Comparison of ENCODE assay signal across 26 mouse cellular contexts in the genomic region with DNA sequence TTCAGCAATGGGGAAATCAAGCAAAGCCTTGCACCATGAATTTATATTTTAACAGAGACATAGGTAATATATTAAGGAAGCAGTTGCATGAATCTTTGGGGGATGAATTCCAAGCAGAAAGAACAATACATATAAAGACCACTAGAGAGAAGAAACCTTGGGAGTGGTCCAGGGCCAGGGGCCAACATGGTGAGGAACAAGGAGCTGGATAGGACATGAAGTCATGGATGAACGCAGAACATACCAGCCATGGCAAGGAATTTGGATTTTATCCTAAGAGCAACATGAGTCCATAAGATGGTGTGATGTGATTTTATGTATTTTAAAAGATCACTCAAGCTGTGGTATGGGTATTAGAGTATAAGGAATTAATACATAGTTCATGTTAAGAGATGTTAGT.
"Had no signal": no experiment of that assay in that cellular context is flagged by ENCODE, and none has a peak within 500 bp of the region (broad histone marks: within the 10 kb centered on the region; RNA-seq: fewer than 3 reads in every experiment).

No protein-coding gene starts in this region.

- H3K9me3 ChIP-seq: heart, embryonic 10.5 days; hindbrain, embryonic 13.5 days; hindbrain, embryonic 15.5 days; kidney, embryonic 15.5 days; liver, embryonic 13.5 days; liver, embryonic 15.5 days had no signal

- H3K27me3 ChIP-seq: heart, embryonic 12.5 days; hindbrain, embryonic 13.5 days; hindbrain, embryonic 15.5 days; kidney, embryonic 15.5 days; liver, embryonic 13.5 days; liver, embryonic 15.5 days had no signal

- H3K9ac ChIP-seq: forebrain, postnatal 0 days; heart, embryonic 12.5 days; hindbrain, embryonic 13.5 days; hindbrain, embryonic 15.5 days; kidney, embryonic 15.5 days; liver, embryonic 13.5 days; liver, embryonic 15.5 days; liver, postnatal 0 days had no signal

- ATAC-seq: forebrain, postnatal 0 days; hindbrain, postnatal 0 days; intestine, embryonic 16.5 days; liver, postnatal 0 days had no signal

- DNase-seq: forebrain, postnatal 0 days; gastrocnemius, postnatal 25 days; heart, adult 2 months; heart, postnatal 10 days; heart, postnatal 4 days; kidney, adult 11 months; kidney, adult 2 months; kidney, adult 9 months; kidney, postnatal 14 days; kidney, postnatal 36 days; layer of hippocampus, adult 9-11 months; layer of hippocampus, postnatal 36 days; left cerebral cortex, postnatal 4 days; liver; liver, embryonic 13.5 days; liver, postnatal 0 days had no signal

- H3K27ac ChIP-seq: heart, adult 2 months; heart, embryonic 10.5 days; hindbrain, embryonic 13.5 days; hindbrain, embryonic 15.5 days; hindbrain, postnatal 0 days; kidney, embryonic 15.5 days; kidney, postnatal 0 days; liver, embryonic 13.5 days; liver, embryonic 15.5 days had no signal

- H3K4me3 ChIP-seq: heart, adult 2 months; heart, embryonic 10.5 days; heart, embryonic 12.5 days; hindbrain, embryonic 13.5 days; hindbrain, embryonic 15.5 days; kidney, embryonic 15.5 days; liver, embryonic 13.5 days; liver, embryonic 15.5 days had no signal

- H3K4me2 ChIP-seq: heart, embryonic 12.5 days; hindbrain, embryonic 13.5 days; hindbrain, embryonic 15.5 days; kidney, embryonic 15.5 days; liver, embryonic 11.5 days; liver, embryonic 13.5 days; liver, embryonic 15.5 days had no signal

- H3K4me1 ChIP-seq: liver, embryonic 13.5 days; liver, embryonic 15.5 days had no signal

- H3K36me3 ChIP-seq: hindbrain, embryonic 13.5 days; hindbrain, embryonic 15.5 days; kidney, embryonic 15.5 days; liver, embryonic 13.5 days; liver, embryonic 15.5 days had no signal
